Mouse (Mus musculus) heart, postnatal 25 days (tissue): ENCODE results near the gene Acd. TPM values are rescaled to one million over a fixed set of nuclear protein-coding genes. Genes with fewer than 3 reads are reported as not detected.

Source experiments
- DNase-seq: peaks from one replicate; pipeline ENCODE4 v3.0.0; 2022; ENCODE audit warnings: low spot score
- intact Hi-C: fragments of 180-260 bp; cut with DNase I; formaldehyde crosslinking; loops from one replicate; pipeline ENCODE4 v1.15.1; 2025
- total RNA-seq, 2 experiments: library from RNA; stranded (reverse); gene quantifications; 2 replicates each; pipeline ENCODE4 v1.2.3; 2021

Acd gene
- total RNA-seq, 2 experiments from 2014 or later: 11.1 to 13.7 TPM

DNA sequence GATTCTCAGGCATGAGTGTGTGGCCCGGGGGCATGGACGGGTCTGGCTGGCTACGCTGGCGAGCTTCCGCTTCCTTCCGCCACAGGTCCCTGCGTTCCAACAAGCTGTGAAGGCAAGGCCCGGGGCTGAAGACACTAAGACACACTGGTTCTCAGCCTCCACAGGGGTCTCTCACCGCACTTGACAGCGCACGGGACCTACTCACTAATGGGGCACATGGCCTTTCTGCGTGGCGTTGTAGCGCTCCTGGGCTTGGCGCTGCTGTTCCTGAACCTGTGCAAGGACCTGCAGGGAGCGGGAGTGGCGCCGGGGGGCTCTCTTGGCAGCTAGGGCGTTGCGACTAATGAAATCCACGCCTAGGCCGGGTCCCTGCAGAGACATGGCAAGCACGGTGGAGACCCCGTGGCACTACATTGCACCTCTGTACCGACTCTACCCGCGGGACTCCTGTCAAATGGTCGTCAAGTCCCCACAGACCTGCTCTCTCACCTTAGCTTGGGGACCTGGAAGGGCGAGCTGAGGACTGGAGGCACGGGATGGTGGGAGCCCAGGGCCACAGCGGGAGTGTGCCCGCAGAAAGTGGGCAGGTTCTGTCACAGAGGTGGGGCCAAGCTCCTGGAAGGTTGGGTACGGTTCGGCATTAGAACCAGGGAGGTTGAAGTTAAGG, 3.4 kb upstream of the Acd start:
- intact Hi-C loops: no loop called here
- DNase-seq: no peak

DNA sequence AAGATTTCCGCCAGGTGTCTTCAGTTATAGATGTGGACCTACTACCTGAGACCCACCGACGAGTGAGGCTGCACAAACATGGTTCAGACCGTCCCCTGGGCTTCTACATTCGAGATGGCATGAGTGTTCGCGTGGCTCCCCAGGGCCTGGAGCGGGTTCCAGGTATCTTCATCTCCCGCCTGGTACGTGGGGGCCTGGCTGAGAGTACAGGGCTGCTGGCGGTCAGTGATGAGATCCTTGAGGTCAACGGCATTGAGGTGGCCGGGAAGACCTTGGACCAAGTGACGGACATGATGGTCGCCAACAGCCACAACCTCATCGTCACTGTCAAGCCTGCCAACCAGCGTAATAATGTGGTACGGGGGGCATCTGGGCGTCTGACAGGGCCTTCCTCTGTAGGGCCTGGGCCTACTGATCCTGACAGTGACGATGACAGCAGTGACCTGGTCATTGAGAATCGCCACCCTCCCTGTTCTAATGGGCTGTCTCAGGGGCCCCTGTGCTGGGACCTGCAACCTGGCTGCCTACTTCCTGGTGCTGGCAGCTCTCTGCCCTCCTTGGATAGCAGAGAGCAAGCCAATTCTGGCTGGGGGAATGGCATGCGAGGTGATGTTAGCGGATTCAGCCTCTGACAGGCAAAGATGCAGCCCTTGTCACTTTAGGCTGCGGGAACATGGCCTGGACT, 2.0 kb upstream of the Acd start:
- intact Hi-C loops: no loop called here
- no peak for DNase-seq

DNA sequence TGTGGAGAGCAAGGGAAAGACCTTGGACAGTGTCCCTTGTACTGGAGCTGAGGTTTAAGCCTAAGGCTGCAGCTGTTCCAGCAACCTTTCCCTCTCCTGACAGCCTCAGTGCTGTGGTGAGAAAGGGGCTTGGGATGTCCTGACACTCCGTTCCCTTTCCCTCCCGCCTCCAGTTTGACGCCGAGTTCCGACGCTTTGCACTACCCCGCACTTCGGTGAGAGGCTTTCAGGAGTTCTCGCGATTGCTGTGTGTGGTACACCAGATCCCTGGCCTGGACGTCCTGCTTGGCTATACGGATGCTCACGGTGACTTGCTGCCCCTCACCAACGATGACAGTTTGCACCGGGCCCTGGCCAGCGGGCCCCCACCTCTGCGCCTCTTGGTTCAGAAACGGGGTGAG, 1.1 kb upstream of the Acd start:
- DNase-seq: no peak
- intact Hi-C loops: no loop called here

DNA sequence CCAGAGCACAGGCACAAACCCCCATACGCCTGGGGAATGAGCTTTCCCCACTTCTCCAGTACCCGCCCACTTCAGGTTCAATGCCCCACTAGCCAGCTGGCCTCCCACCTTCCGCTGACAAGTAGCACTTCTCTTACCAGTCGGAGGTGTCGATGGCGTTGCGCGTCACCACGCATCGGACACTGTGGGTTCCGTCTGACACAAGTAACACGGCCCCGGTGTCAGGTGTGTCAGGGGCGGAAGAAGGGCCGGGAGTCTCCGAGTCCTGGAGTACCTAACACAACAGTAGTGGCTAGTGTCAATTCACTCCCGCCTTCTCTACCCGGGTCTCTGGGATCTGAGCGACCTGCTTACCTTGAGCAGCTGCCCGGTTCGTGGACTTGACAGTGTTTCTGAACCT, 336 bp downstream of the Acd start:
- DNase-seq: no peak
- intact Hi-C loops: no loop called here

DNA sequence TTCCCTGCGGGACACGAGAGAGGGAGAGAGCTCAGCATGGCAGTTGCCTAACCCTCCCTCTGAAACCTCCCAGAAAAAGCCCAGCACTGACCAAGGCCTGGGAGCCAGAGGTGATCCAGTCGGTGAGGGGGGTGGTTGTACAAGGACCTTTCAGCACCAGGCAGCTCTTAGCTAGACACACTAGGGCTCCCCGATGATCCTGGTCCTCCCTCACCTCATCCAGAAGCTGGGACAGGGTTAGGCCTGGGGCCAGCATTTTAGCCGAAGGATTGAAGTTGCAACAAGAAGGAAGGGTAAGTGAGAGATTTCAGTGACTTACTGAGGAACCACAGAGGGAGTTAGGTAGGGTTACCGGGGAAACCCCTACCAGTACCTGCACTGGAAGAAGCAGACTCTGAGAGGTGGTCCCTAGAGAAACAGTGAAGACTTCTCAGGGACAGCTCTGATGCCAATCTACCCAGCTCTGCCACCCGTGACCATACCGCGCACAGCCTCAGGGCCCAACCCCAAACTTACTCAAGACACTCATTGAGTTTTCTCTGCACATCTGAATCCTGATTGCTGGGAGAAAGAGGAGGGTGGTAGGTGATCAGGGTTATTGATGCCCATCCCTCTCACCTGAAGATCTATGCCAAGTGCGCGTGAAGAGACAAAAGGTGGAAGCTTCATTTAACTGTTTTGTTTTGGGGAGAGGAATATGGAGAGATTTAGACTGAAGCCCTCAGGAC, 1.2 kb downstream of the Acd start:
- intact Hi-C loops: no loop called here

DNA sequence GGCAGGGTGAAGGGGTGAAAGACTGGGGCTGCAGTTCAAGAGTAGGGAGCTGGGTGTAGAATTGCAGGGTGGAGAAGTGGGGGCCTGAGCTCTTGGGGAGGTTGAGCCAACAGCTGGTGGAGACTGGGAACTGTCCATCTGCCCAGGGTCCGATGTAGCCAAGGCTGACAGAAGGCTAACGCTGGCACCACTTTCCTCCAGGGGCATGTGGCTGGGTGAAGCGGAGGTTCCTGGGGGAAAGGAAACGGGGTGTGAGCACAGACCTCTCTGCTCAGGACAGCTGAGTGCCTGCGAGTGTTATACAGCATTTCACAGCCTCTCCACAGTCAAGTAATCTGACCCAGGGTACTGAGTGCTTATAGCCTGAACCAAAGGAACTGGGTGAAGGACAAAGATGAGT, 2.2 kb downstream of the Acd start:
- DNase-seq: no peak

More for the DNA sequence above, 1.2 kb downstream of the Acd start:
- no peak for DNase-seq

DNA sequence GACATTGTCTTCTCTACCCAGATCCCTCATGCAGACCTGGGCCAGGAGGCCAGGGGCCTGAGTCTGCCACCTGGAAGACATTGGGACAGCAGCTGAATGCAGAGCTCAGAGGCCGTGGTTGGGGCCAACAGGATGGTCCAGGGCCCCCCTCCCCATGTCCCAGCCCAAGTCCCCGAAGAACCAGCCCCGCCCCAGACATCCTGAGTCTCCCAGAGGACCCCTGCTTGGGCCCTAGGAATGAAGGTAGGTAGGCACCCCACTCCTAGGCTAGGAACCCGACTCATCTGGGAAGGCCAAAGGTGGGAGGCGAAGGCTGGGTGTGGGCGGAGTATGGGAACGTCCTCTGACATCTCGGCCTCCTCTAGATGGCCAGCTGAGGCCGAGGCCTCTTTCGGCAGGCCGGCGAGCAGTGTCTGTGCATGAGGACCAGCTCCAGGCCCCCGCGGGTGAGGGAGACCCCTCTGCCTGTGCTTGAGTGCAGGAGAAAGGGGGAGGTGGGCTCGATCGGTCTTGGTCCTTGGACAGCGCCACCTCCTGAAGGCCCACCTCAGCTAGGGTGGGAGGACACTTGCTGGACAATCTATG, 3.6 kb downstream of the Acd start:
- intact Hi-C loops: no loop called here
- no peak for DNase-seq

More for the DNA sequence above, 2.2 kb downstream of the Acd start:
- intact Hi-C loops: no loop called here

DNA sequence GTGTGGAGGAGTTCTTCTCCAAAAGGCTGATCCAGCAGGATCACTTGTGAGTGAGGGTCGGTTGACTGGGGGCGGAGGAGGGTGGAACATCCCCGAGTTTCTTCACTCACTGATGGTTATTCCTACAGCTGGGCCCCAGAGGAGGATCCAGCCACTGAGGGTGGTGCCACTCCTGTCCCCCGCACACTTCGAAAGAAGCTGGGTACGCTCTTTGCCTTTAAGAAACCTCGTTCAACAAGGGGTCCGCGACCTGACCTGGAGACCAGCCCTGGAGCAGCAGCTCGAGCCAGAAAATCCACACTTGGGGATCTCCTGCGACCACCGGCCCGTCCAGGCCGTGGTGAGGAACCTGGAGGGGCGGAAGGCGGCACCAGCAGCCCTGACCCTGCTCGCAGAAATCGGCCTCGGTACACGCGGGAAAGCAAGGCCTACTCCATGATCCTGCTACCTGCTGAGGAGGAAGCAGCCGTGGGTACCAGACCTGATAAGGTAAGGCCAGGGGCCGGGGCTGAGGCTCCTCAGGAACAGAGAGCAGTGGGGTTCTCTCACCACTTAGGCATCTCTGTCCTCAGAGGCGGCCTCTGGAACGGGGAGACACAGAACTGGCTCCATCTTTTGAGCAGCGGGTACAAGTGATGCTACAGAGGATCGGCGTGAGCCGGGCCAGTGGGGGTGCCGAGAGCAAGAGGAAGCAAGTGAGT, 5.7 kb downstream of the Acd start:
- DNase-seq: no peak
- intact Hi-C loops: no loop called here

DNA sequence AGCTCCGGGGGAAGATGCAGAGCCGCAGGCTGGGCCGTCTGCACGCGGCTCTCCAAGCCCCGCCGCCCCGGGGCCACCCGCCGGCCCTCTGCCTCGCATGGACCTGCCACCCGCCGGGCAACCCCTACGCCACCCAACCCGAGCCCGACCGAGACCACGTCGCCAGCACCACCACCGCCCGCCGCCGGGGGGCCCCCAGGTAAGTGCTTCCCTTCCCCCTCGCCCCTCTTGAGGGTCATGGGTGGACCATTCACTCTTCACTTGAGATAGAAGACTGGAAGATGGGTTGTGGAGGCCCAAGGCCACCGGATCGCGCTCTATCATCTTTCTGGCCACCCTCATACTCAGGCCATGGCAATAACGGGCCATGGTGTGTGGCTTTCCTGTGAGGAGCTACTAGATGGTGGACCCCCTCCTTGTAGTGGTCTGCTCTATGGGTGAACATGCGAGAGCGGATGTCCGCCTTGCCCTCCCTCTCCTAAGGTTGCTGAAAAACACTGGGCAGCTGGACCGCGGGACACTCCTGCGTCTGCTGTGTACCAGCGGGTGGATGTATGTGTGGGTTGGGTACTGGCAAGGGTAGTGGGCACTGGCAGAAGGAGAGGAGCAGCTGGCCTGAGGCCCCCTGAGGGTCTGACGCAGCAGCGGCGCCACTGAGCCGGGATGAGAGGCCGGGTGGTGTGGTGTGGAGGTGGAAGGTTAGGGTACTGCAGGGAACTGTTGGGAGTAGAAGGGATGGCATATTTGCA, 6.7 kb downstream of the Acd start:
- intact Hi-C loops: no loop called here
- no peak for DNase-seq

DNA sequence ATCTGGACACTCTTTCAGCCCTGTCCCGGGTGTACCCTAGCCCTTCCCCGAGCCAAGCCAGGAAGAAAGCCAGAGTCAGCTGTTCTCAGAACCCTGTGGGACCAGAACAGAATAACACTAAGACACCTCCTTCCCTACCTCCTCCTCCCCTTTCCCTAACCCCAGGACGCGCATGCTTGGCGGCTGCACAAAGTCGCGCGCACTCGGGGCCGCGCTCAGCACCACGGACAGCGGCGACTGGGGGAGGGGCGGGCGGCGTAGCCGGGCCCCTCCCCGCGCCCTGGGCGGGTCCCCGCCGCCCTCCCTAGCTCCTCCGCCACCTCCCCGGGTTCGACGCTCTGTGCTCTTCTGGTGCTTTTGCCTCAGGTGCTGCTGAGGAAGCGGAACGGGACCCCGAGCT, 7.3 kb downstream of the Acd start:
- intact Hi-C loops: no loop called here
- no peak for DNase-seq

DNA sequence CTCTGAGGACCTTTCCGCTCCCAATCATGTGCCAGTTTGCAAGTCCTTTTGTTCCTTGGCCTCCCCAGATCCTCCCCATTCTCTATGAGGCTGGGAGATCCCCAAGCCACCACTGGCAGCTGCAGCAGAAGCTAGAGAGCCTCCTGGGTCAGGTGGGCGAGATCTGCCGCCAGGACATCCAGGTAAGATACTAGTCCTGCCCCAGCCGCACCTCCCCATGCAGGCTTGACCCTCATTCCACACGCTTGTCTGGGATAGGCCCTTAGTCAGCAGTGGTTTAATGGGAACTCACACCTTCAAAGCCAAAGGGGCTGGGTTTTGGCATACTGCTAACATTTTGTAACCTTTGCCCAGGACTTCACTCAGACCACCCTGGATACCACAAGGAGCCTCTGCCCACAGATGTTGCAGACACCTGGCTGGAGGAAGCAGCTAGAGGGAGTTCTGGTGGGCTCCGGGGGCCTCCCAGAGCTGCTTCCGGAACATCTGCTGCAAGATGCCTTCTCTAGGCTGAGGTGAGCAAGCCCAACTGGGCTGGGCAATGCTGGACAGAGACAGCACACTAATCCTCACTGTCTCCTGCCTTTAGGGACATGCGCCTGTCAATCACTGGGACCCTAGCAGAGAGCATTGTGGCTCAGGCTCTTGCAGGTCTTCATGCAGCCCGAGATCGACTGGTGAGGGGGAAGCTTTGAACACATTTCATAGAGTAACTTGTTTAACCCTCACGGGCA, 8.3 kb downstream of the Acd start:
- DNase-seq: no peak
- intact Hi-C loops: no loop called here

DNA sequence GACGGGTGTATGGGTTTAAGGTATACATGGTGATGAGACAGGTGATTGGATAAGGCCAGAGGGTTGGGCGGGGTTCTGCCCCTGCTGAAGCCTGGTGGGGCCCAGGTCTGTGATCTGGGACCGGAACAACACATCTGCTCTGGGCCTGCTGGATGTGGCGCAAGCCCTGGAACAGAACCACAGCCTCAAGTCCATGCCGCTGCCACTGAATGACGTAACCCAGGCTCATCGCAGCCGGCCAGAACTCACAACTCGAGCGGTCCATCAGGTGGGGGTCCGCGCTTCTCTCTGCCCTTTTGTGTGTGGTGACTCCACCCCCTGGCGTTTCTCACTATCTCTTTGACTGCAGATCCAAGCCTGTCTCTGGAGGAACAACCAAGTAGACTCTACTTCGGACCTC, 9.9 kb downstream of the Acd start:
- no peak for DNase-seq
- intact Hi-C loops: no loop called here

DNA sequence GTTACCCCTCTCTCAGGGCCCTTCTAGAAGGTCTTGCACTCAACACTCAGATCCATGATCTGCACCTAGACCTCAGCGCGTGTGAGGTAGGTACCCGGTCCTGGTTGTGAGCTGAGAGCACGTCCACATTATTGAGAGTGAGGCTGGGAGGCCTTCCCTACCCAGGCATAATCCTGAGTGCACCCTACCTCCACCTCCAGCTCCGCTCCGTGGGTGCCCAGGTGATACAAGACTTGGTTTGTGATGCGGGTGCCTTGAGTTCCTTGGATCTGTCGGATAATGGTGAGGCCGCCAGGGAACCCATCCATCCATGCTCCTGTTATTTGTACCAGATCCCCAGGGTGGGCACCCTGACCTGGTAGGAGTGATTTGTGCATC, 10.9 kb downstream of the Acd start:
- no peak for DNase-seq
- intact Hi-C loops: loop anchor here (5.0 kb wide), 2 partner anchors 53 to 123 kb away; partner anchors contain the start of genes Agrp, Atp6v0d1 and Ctcf

DNA sequence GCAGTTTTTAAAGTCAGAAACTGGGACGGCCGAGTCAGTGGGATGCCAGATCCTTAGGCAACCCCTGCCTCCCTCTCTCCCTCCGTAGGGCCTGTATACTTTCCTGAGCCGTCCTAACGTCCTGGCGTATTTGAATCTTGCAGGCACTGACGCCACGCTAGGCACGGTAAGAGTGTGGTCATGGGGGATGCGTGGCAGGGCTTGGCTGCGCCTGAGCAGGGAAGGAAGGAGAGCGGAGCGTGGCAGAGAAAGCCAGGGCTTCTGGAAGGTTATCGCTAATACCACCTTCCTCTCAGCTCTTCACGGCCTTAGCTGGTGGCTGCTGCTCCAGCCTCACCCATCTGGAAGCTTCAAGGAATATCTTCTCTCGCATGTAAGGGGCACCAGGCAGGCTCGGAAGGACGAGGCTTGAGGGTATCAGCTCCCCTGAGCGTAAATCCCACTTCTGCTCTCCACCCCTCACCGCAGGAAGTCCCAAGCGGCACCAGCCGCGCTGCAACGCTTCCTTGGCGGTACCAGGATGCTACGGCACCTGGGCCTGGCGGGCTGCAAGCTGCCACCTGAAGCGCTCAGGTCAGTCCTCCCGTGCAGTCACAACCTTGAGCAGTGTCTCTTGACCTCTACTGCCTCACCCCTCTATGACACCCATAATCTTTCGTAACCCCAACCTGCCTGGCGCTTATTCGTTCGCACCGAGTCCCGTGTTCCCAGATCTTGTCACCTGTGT, 11.5 kb downstream of the Acd start:
- intact Hi-C loops: loop anchor here (5.0 kb wide), 2 partner anchors 52 to 122 kb away; partner anchors contain the start of genes Agrp, Atp6v0d1 and Ctcf
- no peak for DNase-seq

DNA sequence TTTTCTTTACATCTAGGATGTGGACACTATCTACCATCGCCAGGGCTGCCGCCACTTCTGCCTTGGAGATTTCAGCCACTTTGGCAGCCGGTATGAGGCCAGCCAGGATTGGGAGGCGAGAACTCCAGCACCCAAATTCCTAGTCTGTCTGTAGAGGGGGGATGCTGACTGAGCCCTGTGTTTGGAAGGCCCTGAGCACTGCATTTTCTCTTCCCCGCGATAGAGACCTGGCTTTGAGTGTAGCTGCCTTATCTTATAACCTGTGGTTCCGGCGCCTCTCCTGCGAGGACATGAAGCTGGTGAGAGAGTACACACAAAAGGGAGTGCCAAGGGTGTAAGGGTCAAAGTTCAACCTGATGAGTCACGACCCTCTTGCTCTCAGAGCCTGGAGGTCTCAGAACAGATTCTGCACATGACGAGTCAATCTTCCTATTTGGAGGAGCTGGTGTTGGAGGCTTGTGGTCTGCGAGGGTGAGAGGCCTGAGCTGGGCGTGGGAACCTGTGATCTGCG, 12.6 kb downstream of the Acd start:
- intact Hi-C loops: loop anchor here (5.0 kb wide), 2 partner anchors 51 to 121 kb away; partner anchors contain the start of genes Agrp, Atp6v0d1 and Ctcf
- DNase-seq: no peak

DNA sequence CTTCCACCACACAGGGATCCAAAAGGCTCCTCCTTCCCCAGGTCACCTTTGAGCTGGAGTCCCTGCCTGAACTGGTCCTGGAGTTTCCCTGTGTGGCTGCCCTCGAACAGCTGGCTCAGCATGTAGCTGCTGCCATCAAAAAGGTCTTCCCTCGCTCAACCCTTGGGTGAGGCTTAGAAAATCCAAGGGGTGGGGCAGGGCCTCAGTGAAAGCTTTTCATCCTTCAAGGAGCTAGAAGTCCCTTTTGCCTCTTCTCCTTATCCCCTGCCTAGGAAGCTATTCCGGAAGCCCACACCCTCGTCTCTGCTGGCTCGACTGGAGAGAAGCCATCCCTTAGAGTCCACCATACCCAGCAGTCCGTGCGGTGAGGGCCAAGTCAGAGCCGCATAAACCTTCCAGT, 13.4 kb downstream of the Acd start:
- intact Hi-C loops: loop anchor here (5.0 kb wide), 2 partner anchors 50 to 120 kb away; partner anchors contain the start of genes Agrp, Atp6v0d1 and Ctcf
- no peak for DNase-seq

DNA sequence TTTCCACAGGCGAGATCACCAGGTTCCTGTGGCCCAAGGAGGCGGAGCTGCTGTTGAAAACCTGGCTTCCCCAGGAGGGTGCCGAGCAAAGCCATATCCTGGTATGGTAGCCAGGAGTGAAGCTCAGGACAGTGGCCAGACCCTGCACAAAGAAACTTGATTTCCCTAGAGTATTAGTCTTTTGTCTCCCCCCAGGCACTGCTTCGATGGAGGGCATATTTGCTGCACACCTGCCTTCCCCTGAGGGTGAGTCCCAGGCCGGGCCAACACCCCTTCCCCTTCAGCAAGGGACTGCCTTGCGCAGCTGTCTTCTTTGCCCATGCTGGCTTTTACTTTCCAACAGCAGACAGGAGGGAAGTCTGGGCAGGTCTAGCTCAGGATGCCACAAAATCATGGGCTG, 14.4 kb downstream of the Acd start:
- intact Hi-C loops: loop anchor here (5.0 kb wide), 2 partner anchors 49 to 119 kb away; partner anchors contain the start of genes Agrp, Atp6v0d1 and Ctcf
- DNase-seq: no peak
